Mouse (Mus musculus): ENCODE measurements at regions not wholly inside any gene's neighbourhood (a gene's known extent, or its start where the extent isn't known, plus 50 kb on each side); places are given as distances from the start of the nearest gene placed in this dataset.

- DNase-seq (ENCODE audit: low spot score): no peak
These were observed 62.8 kb upstream of the Gm47985 start for GRCm38 (mm10) chr1:151119566-151119965.

- no peak for DNase-seq (ENCODE audit: low spot score)
These were observed 60.7 kb upstream of the Gm47985 start for GRCm38 (mm10) chr1:151121686-151122085.

- no peak for DNase-seq (ENCODE audit: low spot score)
These were observed 58.4 kb upstream of the Gm47985 start for GRCm38 (mm10) chr1:151123964-151124363.

- DNase-seq (ENCODE audit: low spot score): no peak
These were observed 57.2 kb upstream of the Gm47985 start for GRCm38 (mm10) chr1:151125028-151125659.

- no peak for DNase-seq (ENCODE audit: low spot score)
These were observed 56.4 kb upstream of the Gm47985 start for GRCm38 (mm10) chr1:151125764-151126485.

GRCm38 (mm10) chr1:151126756-151127155 is 55.6 kb upstream of the Gm47985 start:
- DNase-seq (ENCODE audit: low spot score): no peak

GRCm38 (mm10) chr1:151128005-151128404 is 54.3 kb upstream of the Gm47985 start:
- no peak for DNase-seq (ENCODE audit: low spot score)

- DNase-seq (ENCODE audit: low spot score): no peak
These were observed 53.4 kb upstream of the Gm47985 start for GRCm38 (mm10) chr1:151128955-151129354.

- DNase-seq (ENCODE audit: low spot score): no peak
These were observed 52.3 kb upstream of the Gm47985 start for GRCm38 (mm10) chr1:151130036-151130435.

- DNase-seq (ENCODE audit: low spot score): no peak
These were observed 51.3 kb upstream of the Gm47985 start for GRCm38 (mm10) chr1:151130845-151131626.

- no peak for DNase-seq (ENCODE audit: low spot score)
These were observed 50.6 kb upstream of the Gm47985 start for GRCm38 (mm10) chr1:151131627-151132284.

All from MN1 (cell line).